Mouse (Mus musculus): ENCODE measurements around the gene Babam2. TPM values are rescaled to one million over a fixed set of nuclear protein-coding genes. Genes with fewer than 3 reads are reported as not detected.

The Babam2 gene
- polyA plus RNA-seq, 1 experiment from 2014 or later = 122 TPM

- DNase-seq (ENCODE audit: low read depth, low spot score) (no peak), ATAC-seq (no peak)
- H3K27me3 ChIP-seq = no peaks in the 10 kb centered on the region
- in situ Hi-C loops (cut with MboI; ENCODE audit: low pct_unique_long_range_greater_than_20kb) = no loop called here
- TF ChIP-seq CTCF (IDR thresholded peaks at IDR 0.05) = peak; percentile 16
- ChIA-PET POLR2A (interaction anchor here (1.0 kb wide), 1 partner anchor 8 kb away, joined by 4 read pairs; no protein-coding TSS in a partner anchor), CTCF (interaction anchor here (2.8 kb wide), 1 partner anchor 10 kb away, joined by 12 read pairs; no protein-coding TSS in a partner anchor)
These were observed 207.6 kb downstream of the Babam2 start for GRCm38 (mm10) chr5:31904968-31905683.

DNA sequence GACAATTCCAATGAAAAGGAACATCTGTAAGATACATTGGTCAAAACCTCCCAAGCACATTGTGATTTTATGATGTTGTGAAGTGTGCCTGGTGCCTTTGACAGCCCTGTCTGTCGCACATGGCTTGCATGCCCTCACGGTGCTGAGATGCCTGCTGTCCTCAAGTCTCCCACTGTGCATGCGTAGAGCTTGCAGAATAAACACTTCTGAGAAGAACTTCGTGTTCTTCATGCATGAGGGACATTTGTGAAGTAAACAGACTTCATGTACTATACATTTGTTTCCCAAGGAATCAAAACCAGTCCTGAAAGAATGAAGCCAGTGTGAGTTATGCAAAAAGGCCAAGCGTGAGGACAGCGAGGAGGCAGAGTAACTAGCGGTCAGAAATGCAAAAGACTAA lies 208.3 kb downstream of the Babam2 start:
- TF ChIP-seq CTCF (IDR thresholded peaks at IDR 0.05) = no peak
- in situ Hi-C loops (cut with MboI; ENCODE audit: low pct_unique_long_range_greater_than_20kb) = no loop called here
- CTCF ChIA-PET = interaction anchor here (2.8 kb wide), 1 partner anchor 9 kb away, joined by 12 read pairs; no protein-coding TSS in a partner anchor
- ATAC-seq (no peak), DNase-seq (ENCODE audit: low read depth, low spot score) (no peak)
- H3K27me3 ChIP-seq = no peaks in the 10 kb centered on the region
- POLR2A ChIA-PET = interaction anchor here (1.0 kb wide), 1 partner anchor 8 kb away, joined by 4 read pairs; no protein-coding TSS in a partner anchor

- no peak for DNase-seq (ENCODE audit: low read depth, low spot score)
- in situ Hi-C loops (cut with MboI; ENCODE audit: low pct_unique_long_range_greater_than_20kb) = no loop called here
- CTCF ChIA-PET = interaction anchor here (0.9 to 2.8 kb wide), 3 partner anchors 9 to 341 kb away, joined by 4 to 12 read pairs (median 4); no protein-coding TSS in a partner anchor
- H3K27me3 ChIP-seq = no peaks in the 10 kb centered on the region
- no peak for ATAC-seq
- TF ChIP-seq CTCF (IDR thresholded peaks at IDR 0.05) = no peak
- POLR2A ChIA-PET = interaction anchor here (0.9 kb wide), 1 partner anchor 14 kb away, joined by 3 read pairs; no protein-coding TSS in a partner anchor
These were observed 208.9 kb downstream of the Babam2 start for GRCm38 (mm10) chr5:31906286-31906951.

DNA sequence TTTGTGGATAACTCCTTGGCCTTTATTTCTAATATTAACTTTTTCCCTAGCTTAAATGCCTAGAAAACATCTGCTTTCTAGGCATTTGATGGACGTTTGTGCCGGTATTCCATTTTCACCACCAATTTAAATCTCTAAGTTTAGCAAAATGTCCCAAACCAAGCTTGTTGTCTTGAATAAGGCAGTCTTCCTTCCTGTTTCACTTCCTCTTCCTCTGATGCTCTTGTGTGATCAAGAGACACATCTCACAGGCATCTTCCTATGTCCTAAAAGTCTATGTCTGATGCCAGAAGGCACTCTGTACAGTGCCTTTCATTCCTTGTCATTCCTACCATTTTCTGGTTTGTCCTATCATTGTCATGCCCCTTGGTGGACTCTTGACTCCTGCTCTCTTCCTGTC lies 210.5 kb downstream of the Babam2 start:
- CTCF ChIA-PET = interaction anchor here (1.2 to 1.6 kb wide), 2 partner anchors 16 to 23 kb away, joined by 3 to 4 read pairs; no protein-coding TSS in a partner anchor
- in situ Hi-C loops (cut with MboI; ENCODE audit: low pct_unique_long_range_greater_than_20kb) = no loop called here
- ATAC-seq = no peak
- POLR2A ChIA-PET = interaction anchor here (0.6 kb wide), 1 partner anchor 576 kb away, joined by 3 read pairs; no protein-coding TSS in a partner anchor
- no peak for DNase-seq (ENCODE audit: low read depth, low spot score)
- no peaks in the 10 kb centered on the region for H3K27me3 ChIP-seq
- no peak for TF ChIP-seq CTCF (IDR thresholded peaks at IDR 0.05)

- H3K27me3 ChIP-seq = no peaks in the 10 kb centered on the region
- in situ Hi-C loops (cut with MboI; ENCODE audit: low pct_unique_long_range_greater_than_20kb) = no loop called here
- ATAC-seq (no peak), DNase-seq (ENCODE audit: low read depth, low spot score) (no peak)
- no peak for TF ChIP-seq CTCF (IDR thresholded peaks at IDR 0.05)
- ChIA-PET POLR2A (no interaction called here), CTCF (interaction anchor here (1.4 to 1.6 kb wide), 3 partner anchors 8 to 22 kb away, joined by 3 to 4 read pairs (median 3); no protein-coding TSS in a partner anchor)
These were observed 211.3 kb downstream of the Babam2 start for GRCm38 (mm10) chr5:31908818-31909217.

- H3K27me3 ChIP-seq = no peaks in the 10 kb centered on the region
- no peak for TF ChIP-seq CTCF (IDR thresholded peaks at IDR 0.05)
- CTCF ChIA-PET = interaction anchor here (1.2 to 3.2 kb wide), 3 partner anchors 10 to 15 kb away, joined by 3 to 12 read pairs (median 5); no protein-coding TSS in a partner anchor
- in situ Hi-C loops (cut with MboI; ENCODE audit: low pct_unique_long_range_greater_than_20kb) = no loop called here
- no peak for ATAC-seq
- no peak for DNase-seq (ENCODE audit: low read depth, low spot score)
- POLR2A ChIA-PET = no interaction called here
These were observed 218.8 kb downstream of the Babam2 start for GRCm38 (mm10) chr5:31916241-31916640.

GRCm38 (mm10) chr5:31918566-31918965 lies 221.1 kb downstream of the Babam2 start:
- ATAC-seq (no peak), DNase-seq (ENCODE audit: low read depth, low spot score) (no peak)
- in situ Hi-C loops (cut with MboI; ENCODE audit: low pct_unique_long_range_greater_than_20kb) = no loop called here
- no peaks in the 10 kb centered on the region for H3K27me3 ChIP-seq
- CTCF ChIA-PET = interaction anchor here (1.5 to 2.3 kb wide), 2 partner anchors 8 to 12 kb away, joined by 6 to 9 read pairs; no protein-coding TSS in a partner anchor
- POLR2A ChIA-PET = no interaction called here
- no peak for TF ChIP-seq CTCF (IDR thresholded peaks at IDR 0.05)

- ChIA-PET CTCF (interaction anchor here (0.7 to 2.3 kb wide), 4 partner anchors 10 to 65 kb away, joined by 3 to 9 read pairs (median 3); no protein-coding TSS in a partner anchor), POLR2A (no interaction called here)
- no peaks in the 10 kb centered on the region for H3K27me3 ChIP-seq
- ATAC-seq (no peak), DNase-seq (ENCODE audit: low read depth, low spot score) (no peak)
- no peak for TF ChIP-seq CTCF (IDR thresholded peaks at IDR 0.05)
- in situ Hi-C loops (cut with MboI; ENCODE audit: low pct_unique_long_range_greater_than_20kb) = no loop called here
These were observed 222.6 kb downstream of the Babam2 start for GRCm38 (mm10) chr5:31920129-31920528.

- DNase-seq (ENCODE audit: low read depth, low spot score) (no peak), ATAC-seq (no peak)
- TF ChIP-seq CTCF (IDR thresholded peaks at IDR 0.05) = no peak
- CTCF ChIA-PET = interaction anchor here (0.7 kb wide), 1 partner anchor 12 kb away, joined by 3 read pairs; no protein-coding TSS in a partner anchor
- POLR2A ChIA-PET = interaction anchor here (0.9 kb wide), 1 partner anchor 14 kb away, joined by 3 read pairs; no protein-coding TSS in a partner anchor
- in situ Hi-C loops (cut with MboI; ENCODE audit: low pct_unique_long_range_greater_than_20kb) = no loop called here
- no peaks in the 10 kb centered on the region for H3K27me3 ChIP-seq
These were observed 223.4 kb downstream of the Babam2 start for GRCm38 (mm10) chr5:31920890-31921289.

DNA sequence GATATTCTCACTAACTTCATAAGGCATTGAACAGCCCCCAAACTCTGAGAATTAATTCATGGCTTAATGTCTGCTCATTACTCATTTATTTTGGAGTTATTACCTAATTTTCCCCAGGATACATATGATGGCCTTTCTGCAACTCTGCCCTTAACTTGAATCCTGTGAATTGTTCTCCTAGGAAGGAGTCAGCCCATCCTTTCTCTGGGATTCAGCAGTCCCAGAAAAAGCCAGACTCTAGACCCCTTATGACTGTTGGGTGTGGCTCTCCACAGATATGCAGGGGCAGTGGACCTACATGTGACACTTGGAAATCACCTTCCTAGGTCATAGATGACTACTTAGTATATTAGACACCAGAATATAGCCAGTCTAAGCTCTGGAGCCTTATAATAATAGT lies 226.6 kb downstream of the Babam2 start:
- in situ Hi-C loops (cut with MboI; ENCODE audit: low pct_unique_long_range_greater_than_20kb) = no loop called here
- CTCF ChIA-PET = interaction anchor here (0.9 kb wide), 1 partner anchor 61 kb away, joined by 3 read pairs; no protein-coding TSS in a partner anchor
- H3K27me3 ChIP-seq = no peaks in the 10 kb centered on the region
- DNase-seq (ENCODE audit: low read depth, low spot score) (no peak), ATAC-seq (no peak)
- no peak for TF ChIP-seq CTCF (IDR thresholded peaks at IDR 0.05)
- POLR2A ChIA-PET = no interaction called here
